Mouse (Mus musculus) kidney, adult 9 months (tissue): ENCODE data around the gene Insl3.

ENCODE experiments used
- DNase-seq: peaks from one replicate; pipeline ENCODE4 v3.0.0; 2022

Gene Insl3

DNA sequence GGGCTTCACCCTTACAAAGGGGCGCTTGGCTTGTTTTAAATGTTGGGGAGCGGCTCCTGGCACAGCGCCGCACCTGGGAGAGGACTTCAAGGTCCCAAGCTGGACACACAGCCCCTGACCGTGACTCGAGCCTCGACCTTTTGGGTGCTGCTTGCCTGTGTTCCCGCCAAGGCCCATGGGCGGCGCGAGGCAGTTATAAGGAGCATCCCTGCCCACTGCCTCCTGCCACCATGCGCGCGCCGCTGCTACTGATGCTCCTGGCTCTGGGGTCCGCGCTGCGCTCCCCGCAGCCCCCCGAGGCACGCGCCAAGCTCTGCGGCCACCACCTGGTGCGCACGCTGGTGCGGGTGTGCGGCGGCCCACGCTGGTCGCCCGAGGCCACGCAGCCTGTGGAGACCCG is at the start of gene Insl3:
Gene Insl3, plus strand, starts transcription at position 187 of the 400 bp plus-strand sequence.
- DNase-seq = no peak

DNA sequence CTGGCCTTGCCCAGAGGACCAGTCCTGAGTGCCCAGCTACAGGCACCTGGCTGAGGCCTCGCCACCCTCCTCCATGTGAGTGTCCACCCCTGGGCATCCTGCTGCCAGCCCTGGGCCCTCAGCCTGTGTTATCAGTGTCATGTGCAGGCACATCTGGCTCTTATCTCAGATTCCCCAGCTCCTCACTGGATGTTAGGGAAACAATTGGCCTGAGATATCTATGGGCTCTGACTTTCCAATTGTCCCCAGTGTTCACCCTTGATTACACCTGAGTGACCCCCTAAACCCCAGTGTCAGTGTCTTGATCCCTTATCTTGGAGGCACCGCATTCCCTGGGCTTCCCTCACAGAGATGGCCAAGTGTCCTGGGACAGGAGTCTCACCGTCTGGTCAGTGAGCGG is 49.7 kb upstream of the Insl3 start:
- DNase-seq = no peak

DNA sequence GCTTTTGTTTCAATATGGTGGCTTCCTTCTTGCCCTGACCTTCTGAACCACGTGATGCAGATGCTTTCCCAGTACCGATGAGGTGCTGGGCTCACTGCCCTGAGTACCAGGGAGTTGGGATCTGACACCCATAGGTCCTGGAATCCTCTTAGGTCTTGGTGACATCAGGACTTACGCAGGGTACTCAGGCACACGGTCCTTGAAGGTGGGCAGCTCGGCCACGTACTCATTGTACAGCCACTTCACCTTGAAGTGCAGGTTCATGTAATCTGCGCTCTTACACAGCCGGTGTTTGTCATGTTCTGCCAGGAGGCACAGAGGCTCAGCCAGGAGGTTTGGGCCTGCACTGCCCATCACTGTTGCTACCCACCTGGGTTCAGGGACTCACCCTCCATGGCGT is 43.5 kb upstream of the Insl3 start:
- DNase-seq = no peak

DNA sequence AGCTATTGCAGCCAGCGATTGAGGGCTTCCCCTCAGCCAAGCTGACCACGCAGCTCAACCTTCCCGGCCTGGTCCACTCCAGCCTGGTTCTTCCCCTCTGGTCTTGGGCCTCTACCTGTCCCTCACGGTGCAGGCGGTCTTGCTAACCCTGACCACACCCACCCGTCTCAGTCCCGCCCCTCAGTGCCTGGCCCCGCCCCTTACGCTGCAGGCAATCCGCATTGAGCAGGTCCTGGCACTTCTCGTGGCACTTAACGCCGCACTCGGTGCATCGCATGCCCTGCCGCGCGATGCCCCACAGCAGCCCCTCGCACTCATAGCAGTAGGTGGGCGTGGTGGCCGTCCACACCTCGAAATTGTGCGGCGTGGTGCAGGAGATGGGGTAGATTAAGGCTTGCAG is 34.4 kb upstream of the Insl3 start:
- no peak for DNase-seq

DNA sequence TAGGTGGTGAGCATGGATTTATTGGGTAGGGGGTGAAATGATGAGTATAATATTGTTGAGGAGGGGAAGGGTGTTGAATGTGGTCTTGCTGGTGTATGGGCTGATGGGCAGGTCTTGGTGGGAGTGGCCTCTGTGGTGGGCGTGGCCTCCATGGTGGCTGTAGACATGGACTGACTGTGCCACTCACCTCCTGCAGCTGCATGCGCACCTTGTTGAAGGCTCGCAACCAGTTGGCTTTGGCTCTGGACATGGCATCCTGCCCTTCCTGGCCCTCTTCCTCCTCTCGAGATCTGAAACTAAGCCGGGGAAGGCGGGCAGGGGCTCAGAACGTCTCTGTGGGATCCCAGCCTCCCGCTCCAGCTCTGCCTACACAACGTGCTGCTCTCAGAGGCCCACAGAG is 31.2 kb upstream of the Insl3 start:
- DNase-seq = no peak

DNA sequence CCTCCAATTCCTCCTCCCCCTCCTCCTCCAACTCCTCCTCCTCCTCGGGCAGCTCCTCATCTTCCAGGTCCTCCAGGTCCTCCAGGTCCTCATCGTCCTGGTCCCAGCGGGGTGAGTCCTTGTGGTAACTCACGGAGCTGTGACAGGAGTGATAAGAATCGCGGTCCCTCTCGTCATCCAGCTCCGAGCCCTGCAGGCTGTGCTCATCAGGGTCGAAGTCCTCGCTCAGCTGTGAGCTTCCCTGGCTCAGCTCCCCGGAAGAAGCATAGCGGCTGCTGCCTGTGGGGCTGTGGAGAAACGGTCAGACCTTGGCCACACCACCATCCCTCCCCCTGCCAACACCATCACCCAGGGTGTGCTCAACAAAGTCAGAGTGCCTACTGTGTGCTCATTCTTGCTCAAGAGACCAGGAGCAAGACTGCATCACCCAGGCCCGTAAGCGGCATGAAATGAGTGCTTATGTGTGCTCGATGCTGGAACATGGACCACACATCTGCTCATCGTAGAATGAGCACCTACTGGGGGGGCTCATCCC is 30.4 kb upstream of the Insl3 start:
- DNase-seq = no peak

DNA sequence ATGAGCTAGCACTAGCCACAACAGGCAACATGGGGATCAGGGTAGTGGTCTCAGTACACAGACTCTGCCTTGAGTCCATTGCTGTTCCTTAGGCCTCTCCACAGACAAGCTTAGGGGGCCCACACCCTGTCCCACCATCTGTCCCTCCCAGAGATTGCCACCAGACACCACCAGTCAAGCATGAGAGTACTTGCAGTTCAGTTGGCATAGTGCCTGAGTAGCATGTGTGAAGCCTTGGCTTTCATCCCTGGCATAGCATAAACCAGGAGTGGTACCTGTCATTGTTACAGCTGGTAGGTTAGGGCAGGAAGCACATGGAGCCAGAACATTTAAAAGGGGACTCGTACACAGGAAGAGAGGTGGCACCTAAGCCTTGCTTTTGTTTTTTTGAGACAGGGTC is 29.3 kb upstream of the Insl3 start:
- no peak for DNase-seq

DNA sequence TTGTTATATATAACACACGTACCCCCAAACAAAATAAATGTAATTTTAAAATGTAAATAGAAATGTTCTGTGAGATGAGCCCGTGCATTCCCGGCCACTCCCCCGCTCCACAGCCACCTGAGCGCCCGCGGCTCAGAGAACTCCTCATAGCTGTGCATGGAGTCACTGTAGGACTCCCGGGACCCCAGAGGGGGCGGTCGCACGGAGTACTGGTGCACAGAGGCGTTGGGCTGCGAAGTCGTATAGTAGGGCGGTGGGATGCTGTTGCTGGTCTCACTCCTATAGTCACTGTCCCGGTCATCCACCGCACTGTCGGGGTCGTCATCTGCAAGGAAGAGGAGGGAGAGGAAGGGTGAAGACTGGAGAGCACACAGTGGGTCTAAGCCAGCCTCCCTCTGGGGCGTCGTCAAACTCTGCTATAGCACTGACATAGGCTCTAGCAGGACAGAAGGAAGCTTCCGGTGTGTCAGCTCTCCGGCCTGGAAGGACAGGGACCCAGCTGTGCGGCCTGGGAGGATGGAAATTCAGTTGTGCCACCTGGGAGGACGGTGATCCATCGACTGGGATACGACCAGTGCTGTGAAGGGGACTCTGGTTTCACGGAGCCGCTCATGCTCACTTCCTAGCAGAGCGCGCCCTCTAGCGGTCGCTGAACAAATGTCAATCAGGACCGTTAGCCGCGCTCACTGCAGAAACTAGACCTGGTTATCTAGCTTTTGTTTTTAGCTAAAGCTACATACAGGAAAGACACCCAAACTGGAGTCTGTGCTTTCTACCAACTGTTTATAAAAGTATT is 28.5 kb upstream of the Insl3 start:
- DNase-seq = peak; percentile 82

DNA sequence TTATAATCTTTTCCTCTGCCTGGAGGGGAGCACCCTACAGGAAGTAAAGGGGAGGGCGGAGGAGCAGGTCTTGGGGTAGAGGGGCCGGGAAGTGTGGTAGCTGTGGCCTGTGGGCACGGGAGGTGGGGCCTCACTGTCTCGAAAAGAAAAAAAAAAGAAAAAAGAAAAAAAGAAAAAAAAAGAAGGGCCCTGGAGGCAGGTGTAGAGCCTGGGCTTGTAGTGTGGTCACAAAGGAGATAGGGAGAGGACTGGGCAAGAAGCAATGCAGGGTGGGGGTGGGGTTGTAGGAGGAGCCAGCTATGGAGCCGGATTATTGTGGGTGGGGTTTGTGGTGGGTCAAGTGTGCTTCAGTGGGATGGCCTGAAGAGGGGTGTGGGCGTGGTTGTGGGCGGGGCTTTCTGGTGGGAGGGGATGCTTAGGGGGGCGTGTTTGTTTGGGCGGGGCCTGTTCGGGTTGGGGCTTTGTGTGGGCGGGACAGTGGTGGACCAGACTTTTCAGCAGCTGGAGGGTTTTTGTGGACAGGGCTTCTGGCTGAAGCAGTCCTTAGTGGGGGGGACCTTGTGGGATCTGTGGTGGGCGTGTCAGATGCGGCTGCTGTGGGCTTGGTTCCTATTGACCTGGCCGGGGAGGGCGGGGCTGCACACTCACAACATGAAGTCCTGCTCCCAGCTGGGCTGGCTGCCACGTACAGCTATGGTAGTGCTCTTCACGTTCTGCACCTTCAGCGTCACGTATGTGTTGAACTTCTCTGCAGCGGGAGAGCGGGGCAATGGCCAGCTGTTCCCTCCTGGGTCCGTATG is 23.5 kb upstream of the Insl3 start:
- peak; percentile 60 for DNase-seq

DNA sequence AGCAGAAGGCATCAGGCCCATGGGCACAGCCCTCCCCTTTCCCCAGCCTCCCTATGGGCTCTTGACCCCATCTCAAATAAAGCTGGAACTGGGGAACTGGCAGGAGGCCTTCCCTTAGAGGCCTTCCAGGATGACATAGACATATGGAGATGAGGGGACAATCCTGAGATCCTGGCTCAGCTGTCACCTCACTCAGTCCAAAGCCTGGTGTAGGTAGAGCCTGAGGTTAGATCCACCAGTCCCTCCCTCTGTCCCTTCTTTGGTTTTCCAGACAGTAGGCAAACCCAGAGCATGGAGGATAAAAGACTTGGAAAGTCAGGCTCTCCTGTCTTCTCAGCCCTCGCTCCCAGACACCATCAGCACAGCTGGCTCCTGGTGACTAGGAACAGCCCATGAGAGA is 22.2 kb upstream of the Insl3 start:
- DNase-seq = no peak

DNA sequence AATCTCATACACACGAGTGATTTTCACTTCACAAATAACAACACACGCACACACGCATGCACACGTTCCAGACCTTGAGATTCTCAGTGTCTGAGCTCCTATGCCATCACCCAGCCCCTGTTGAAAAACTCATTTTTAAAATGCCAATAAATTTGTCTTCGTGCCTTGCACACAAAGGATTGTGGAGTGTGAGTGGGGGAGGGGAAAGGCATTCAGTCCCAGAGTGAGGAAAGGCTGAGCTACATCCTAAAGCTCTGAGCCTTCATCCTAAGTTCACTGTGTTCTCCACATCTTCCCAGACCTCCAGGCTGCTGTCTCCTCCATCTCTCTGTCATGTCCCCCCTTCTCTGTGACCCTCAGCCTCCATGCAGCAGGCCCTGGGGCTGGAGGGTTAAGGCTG is 21.8 kb upstream of the Insl3 start:
- no peak for DNase-seq

DNA sequence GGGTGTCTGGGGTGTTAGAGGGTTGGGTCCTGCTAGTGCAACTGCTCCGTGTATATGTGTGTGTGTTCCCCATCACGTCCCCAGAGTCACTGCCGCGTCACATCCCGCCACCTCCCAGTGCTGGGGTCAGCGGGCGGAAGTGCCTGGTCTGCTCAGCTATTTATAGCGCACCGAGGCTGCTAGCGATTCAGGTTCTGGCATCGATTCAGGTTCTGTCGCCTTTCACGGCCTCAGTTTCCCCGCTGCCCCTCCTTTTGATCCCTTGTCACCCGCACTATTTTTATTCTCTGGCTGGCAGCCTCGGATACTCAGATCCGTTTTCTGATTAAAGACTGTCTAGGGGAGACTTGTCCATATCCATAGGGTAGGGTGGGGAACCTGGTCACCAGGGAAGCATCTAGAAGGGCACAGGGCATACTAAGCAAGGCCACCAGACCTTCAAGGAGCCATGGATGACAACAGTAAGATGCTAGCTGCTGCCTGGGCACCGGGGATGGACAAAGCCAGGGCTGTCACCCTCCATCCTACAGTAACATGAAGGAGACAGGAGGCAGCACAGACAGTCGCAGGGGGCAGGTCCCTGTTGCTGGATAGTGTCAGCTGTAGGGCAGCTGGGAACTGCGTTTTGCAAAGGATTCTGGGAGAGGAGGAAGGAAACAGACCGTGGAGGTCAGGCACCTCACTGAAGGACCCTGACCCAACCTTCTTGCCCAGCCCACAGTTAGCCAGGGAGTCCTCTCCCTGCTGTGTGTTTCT is 20.6 kb upstream of the Insl3 start:
- DNase-seq = no peak

DNA sequence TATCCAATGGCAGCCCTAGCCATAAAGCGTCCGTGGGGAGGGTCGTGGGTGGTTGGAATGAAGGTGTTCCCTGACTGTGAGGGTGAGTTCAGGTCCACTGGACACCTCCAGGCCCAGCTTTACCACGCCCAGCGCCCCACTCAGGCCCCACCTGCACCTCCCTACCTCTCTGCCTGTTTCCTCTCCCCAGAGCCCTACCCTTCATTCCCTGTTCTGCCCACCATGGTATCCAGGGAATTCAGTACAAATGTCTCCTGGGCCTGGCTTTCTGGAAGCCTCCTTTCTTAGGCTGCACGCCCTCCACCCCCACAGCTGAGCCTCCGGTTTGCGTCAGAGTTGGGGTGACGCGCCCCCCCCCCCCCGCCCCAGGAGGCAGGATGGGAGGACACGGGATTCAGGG is 18.8 kb upstream of the Insl3 start:
- DNase-seq = no peak

DNA sequence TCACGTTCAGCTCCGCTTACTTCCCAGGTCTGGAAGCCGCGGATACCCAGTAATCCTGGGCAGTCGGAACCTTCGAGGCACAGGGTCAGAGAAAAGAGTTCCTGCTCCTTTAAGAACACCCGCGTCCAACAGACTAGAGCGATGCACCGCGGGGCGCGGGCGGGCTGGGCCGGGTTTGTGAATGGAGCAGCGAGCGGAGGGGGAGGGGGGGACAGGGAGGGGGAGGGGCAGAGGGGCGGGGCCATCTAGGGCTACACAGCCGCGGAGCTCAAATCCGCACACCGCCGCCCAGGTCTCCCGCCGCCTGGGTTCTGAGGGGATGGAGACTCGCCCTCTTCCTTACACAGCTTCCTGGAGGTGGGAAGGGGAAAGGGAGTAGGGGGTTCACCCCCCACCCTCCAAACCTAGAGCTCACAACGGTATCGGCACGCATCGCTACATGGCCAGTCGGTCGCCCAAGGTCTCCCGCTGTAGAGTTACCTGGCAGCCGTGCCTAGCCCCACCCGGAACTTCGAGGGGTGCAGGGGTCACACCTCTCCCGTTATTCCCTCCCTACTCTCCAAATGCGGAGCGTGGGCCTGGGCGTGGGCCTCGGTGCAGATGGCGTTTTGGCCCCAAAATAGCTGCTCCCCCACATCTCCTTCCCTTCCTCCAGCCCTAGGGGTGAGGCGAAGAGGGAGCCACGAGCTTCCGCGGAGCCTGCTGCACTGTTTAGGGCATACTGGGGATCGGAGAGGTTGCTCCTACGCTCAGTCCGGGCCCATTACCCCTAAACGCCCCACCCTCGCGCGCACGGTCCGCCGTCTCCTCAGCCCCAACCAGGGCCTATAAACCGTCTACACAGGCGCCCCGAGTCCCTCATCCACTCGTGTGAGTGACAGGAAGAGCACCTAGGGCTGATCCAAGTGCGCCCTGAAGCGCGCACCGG is 18.1 kb upstream of the Insl3 start:
- peak; percentile 44 for DNase-seq

DNA sequence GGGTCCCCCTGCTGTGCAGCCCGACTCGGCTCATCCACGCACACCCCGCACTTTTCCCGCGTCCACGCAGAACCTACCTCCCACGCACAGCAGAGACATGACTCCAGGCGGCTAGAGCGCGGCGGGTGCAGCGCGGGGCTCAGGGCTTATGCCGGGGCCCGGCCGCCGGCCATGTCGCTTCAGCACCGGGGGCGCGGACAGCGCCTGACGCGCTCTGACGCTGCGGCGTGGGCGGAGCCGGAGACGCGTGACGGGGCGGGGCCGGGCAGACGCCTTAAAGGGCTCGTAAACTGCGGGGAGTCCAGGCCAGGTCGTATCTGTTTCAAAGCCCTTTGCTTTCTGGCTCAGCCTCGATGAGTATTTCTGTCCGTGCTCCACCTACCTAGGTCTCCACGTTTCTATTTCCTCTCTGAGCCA is 17.5 kb upstream of the Insl3 start, which contains the start of gene Unc13a:
Gene Unc13a, minus strand, starts transcription at position 209 of the 417 bp plus-strand sequence.
- DNase-seq = peak; percentile 87

DNA sequence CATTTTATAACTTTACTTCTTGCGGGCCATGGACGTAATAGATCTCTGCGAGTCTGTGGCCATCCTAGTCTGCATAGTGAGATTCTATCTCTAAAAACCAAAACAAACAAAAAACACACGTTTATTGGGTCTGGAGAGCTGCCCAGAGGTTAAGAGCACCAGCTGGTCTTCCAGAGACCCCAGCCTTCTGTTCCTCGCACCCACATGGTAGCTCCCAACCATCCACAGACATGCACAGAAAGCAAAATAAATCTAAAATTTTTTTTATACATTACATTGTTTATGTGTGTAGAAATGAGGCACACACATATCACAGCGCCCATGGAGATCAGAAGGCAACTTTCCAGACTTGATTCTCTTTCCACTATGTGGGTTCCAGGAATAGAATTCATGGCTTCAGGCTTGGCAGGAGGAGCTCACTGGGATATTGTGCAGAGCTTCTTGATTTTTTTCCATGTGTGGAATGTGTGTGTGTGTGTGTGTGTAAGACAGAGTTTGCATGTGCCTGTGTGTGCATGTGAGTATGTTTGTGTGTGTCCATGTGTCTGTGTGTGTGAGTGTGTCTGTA is 16.8 kb upstream of the Insl3 start:
- no peak for DNase-seq

DNA sequence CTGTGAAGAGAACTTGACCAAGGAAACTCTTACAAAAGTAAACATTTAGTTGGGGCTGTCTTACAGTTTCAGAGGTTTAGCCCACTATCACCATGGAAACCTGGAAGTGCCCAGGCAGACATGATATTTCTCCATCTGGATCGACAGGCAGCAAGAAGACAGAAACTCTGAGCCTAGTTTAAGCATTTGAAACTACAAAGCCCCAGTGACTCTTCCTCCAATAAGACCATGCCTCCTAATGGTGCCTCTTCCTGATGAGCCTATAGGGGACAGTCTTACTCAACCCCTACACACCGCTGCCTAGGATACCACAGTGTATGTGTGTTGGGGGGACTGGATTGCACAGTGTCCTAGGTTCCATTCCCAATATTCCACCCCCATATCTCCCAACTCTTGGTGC is 14.9 kb upstream of the Insl3 start:
- DNase-seq = no peak

DNA sequence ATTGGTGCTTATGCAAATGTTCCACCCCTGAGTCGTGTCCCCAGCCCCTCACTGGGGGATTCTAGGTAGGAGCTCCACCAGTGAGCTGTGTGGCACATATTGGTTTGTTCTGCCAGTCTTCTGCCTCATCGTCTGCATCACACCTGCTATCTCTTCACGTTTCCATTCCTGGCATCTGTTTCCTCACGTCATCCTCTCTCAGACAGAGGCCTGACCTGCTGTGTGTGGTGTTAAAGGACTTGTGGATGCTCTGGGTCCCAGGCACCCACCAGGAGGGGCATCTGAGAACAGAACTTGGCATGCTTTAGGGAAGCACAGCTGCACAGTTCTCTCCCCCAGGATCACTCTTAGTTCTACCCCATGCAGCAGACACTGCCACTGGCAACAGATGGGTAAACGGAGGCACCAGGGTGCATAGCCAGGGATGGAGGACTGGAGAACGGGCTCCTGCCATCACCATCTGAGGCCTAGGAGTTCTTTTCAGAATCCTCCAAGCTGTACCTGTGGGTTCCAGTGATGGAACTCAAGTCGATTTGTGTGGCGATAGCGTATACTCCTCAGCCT is 13.5 kb upstream of the Insl3 start:
- no peak for DNase-seq

DNA sequence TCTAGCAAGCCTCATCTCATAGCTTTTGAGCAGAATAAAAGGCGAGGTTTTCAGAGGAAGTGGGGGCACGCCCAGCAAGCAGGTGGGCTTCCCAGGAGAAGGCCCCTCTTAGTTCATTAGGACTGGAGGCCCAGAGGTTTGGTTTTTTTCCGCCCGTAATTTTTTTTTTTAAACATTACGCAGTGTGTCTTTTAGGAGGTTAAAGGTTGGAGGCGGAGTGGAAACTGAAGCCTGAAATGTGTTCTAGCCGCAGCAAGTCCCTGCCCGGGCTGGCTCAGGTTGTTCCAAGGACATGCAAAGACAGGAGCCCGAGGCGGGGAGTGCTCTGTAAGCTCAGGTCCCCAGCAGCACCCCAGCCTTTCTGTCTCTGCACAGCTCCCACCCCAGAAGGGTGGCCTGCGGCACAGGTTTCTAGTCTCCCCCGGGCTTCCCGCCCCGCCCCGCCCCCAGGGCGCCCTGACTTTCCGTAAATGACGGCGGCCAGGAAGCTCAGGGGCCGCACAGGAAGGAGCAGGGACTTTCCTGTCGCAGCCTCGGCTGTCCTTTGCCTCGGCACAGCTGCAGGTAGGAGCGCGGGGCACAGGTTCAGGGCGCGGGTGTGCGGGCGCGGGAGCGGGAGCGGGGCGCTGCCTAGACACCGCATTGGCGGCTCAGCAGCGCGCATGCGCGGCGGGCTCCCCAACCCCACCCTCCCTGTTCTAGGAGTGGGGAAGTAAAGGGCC is 12.8 kb upstream of the Insl3 start, which contains the start of gene Jak3:
Gene Jak3, plus strand, starts transcription at position 277 of the 722 bp plus-strand sequence.
- DNase-seq = peak; percentile 69

DNA sequence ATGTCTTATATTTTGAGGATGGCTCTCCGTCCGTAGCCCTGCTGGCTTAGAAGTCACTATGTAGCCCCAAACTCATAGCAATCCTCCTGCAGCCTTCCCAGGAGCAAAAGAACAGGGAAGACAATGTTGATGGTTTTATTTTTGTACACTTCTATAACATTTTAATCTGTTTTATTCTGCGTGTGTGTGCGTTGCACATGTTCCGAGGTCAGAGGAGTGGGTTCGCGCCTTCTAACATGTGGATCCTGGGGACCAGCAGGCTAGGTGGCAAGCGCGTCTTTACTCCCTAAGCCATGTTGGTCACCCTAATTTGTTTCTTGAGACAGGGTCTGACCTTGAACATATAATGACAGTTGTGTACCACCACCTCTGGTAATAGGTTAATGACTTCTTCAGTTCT is 12.2 kb upstream of the Insl3 start:
- no peak for DNase-seq

DNA sequence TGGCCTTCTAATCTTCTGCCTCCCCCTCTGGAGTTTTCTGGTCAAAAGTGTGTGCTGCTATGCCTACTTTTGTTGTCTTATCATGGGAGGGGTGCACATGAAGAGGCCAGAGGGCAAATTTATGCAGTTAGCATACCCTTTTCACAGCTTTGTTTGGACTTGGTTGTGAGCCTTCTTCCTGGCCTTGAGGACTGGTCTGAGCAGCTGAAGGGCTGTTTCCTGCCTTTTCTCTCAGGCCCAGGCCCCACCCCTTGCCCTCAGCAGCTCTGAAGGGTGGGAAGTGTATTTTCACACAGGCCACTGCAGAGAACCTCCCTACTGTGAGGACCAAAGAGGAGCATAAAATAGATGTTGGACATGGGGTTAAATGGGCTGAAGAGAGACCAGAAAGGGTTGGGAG is 11.5 kb upstream of the Insl3 start:
- no peak for DNase-seq
